In genomic region chr13:62887712-62888441, GRCm38 (mm10) we compare ENCODE assay signal across 8 mouse cellular contexts. TPM values are rescaled to one million over a fixed set of nuclear protein-coding genes. Genes with fewer than 3 reads are reported as not detected.
A peak's percentile ranks its signal among the peaks of the same experiment; 100 is the strongest.
DNase-seq lines count a peak whose midpoint lies in the region; ATAC-seq lines count a peak whose summit lies in the region.

TSS of gene Fbp1 (minus strand) at chr13:62888282.

- no peaks in the 10 kb centered on the region for H3K9me3 ChIP-seq in heart, embryonic 15.5 days (replicated peaks)
- no peaks in the 10 kb centered on the region for H3K9me3 ChIP-seq in embryonic facial prominence, embryonic 10.5 days

- H3K27ac ChIP-seq in heart, embryonic 15.5 days: no peak within 1 kb of the TSS
- no peak within 1 kb of the TSS for H3K27ac ChIP-seq in embryonic facial prominence, embryonic 10.5 days (replicated peaks)

- 6% methylated on average over 29 of the region's 29 CpGs for WGBS in heart, embryonic 15.5 days
- 4% methylated on average over 29 of the region's 29 CpGs for WGBS in embryonic facial prominence, embryonic 10.5 days

- DNase-seq in heart, postnatal 4 days: no peak
- DNase-seq in embryonic facial prominence, embryonic 10.5 days (ENCODE audit: low spot score): peak; percentile 40
- peak; percentile 79 for DNase-seq in kidney, adult 18-20 months
- DNase-seq in lung, postnatal 36 days: peak; percentile 16
- peak; percentile 72 for DNase-seq in thymus, postnatal 0 days (ENCODE audit: low spot score)
- DNase-seq in c-Kit-positive CD71-positive TER-119-positive erythroid progenitor cells, embryonic 14.5 days (ENCODE audit: low spot score): no peak
- no peak for DNase-seq in cerebellum, postnatal 36 days

- no peak within 1 kb of the TSS for H3K9ac ChIP-seq in heart, embryonic 15.5 days

- H3K27me3 ChIP-seq in heart, embryonic 15.5 days: peaks cover 31% of the 10 kb centered on the region
- peaks cover 63% of the 10 kb centered on the region for H3K27me3 ChIP-seq in embryonic facial prominence, embryonic 10.5 days (replicated peaks; ENCODE audit: low read depth, poor library complexity, severe bottlenecking)

- no peak for ATAC-seq in heart, embryonic 15.5 days (replicated peaks; ENCODE audit: insufficient number of reproducible peaks, insufficient read depth, low FRiP score, low read depth)

- H3K36me3 ChIP-seq in heart, embryonic 15.5 days: no peaks in the 10 kb centered on the region
- no peaks in the 10 kb centered on the region for H3K36me3 ChIP-seq in embryonic facial prominence, embryonic 10.5 days (replicated peaks)

- H3K4me3 ChIP-seq in heart, embryonic 15.5 days: peak within 1 kb of the TSS; percentile 35
- peak within 1 kb of the TSS; percentile 47 for H3K4me3 ChIP-seq in embryonic facial prominence, embryonic 10.5 days

- peak within 1 kb of the TSS; percentile 61 for H3K4me2 ChIP-seq in heart, embryonic 15.5 days

- H3K4me1 ChIP-seq in heart, embryonic 15.5 days (replicated peaks): peaks cover 7% of the 10 kb centered on the region
- peaks cover 10% of the 10 kb centered on the region for H3K4me1 ChIP-seq in embryonic facial prominence, embryonic 10.5 days

RNA-seq across cellular contexts. Expression of gene Fbp1, which starts in this region (rescaled TPM):
- 0.81 and 10.4 TPM in 2 replicates for polyA plus RNA-seq in heart, embryonic 15.5 days (2015; fragmentation: Nextera tagmentation; extraction: Ambion mirVana)
- under 1 TPM in 1 of 2 experiments, not detected in 1; 0.64 TPM for total RNA-seq in heart, postnatal 4 days (2021)
- not detected in 2 replicates for polyA plus RNA-seq in embryonic facial prominence, embryonic 10.5 days (2016; fragmentation: Nextera tagmentation; extraction: Ambion mirVana)
- 15.4 and 18.0 TPM in 2 replicates for polyA plus RNA-seq in thymus, postnatal 0 days (2015; fragmentation: Nextera tagmentation; extraction: Ambion mirVana)

Comparison
In these comparisons a context has a peak if more than half of its experiments do, and no peak if none do; other contexts are left out.
1. Peak in DNase-seq and H3K4me3 ChIP-seq in embryonic facial prominence, embryonic 10.5 days; RNA of the gene not detected or under 1 TPM.
2. DNase-seq: peak in kidney, adult 18-20 months (single experiment), lung, postnatal 36 days (single experiment) and thymus, postnatal 0 days (single experiment); none in heart, postnatal 4 days (single experiment), c-Kit-positive CD71-positive TER-119-positive erythroid progenitor cells, embryonic 14.5 days (single experiment) and cerebellum, postnatal 36 days (0 of 2).